Mouse (Mus musculus): ENCODE data around the gene Bcor. TPM values are rescaled to one million over a fixed set of nuclear protein-coding genes. Genes with fewer than 3 reads are reported as not detected.

The Bcor gene
- total RNA-seq (2014; rRNA removed) = 28.6 and 45.5 TPM in 2 replicates
- 11.7 and 12.9 TPM in 2 replicates for polyA plus RNA-seq (2015; fragmentation: Nextera tagmentation; extraction: Ambion mirVana)

GRCm38 (mm10) chrX:12159981-12160656, at the start of gene Bcor:
Gene Bcor (minus strand): TSS chrX:12160355.
- H3K9me3 ChIP-seq (ENCODE audit: low read length) = no peaks in the 10 kb centered on the region
- H3K4me3 ChIP-seq (ENCODE audit: low read depth, low read length) = peak within 1 kb of the TSS; percentile 44
- H3K4me2 ChIP-seq (ENCODE audit: low read depth, low read length, poor library complexity, severe bottlenecking) = peak within 1 kb of the TSS; percentile 66
- WGBS = 3% methylated on average over 35 of the region's 56 CpGs
- no peaks in the 10 kb centered on the region for H3K4me1 ChIP-seq (ENCODE audit: insufficient read depth, low read length)
- H3K27ac ChIP-seq (ENCODE audit: low read depth, low read length) = peak within 1 kb of the TSS; percentile 26; the same call in 1 of the 2 replicates
- H3K36me3 ChIP-seq (ENCODE audit: insufficient read depth, low read length) = no peaks in the 10 kb centered on the region
- H3K9ac ChIP-seq (replicated peaks; ENCODE audit: low read length, poor library complexity, severe bottlenecking) = peak within 1 kb of the TSS; percentile 62
- ATAC-seq (ENCODE audit: low FRiP score) = peak; percentile 38
- H3K27me3 ChIP-seq (ENCODE audit: insufficient read depth, low read length) = peaks cover 10% of the 10 kb centered on the region; the same call in 1 of the 2 replicates
- TF ChIP-seq CTCF (IDR thresholded peaks at IDR 0.05) = no peak
- DNase-seq (ENCODE audit: low spot score) = no peak

DNA sequence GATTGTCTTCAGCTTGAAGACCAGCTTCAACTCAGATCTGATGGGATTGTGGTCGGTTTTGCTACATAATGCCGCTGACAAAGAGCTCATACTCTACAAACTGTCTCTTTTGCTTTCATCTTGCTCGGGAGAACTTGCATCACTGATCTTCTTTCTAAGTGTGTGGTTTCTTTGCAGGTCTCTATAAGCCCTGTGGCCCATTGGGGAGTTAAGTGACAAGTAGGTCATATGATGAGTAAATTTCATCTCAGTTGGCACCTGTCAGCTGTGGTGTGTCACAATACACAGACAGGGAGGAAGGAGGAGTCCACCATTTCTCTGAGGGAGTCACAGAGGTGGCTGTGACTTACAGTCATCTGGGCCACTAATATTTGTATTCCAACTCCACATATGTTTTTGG, 42.8 kb upstream of the Bcor start:
- Histone ChIP-seq H3K27ac (ENCODE audit: low read depth, low read length) (no peak overlapping the region), H3K9me3 (ENCODE audit: low read length) (no peaks in the 10 kb centered on the region), H3K4me1 (ENCODE audit: insufficient read depth, low read length) (no peaks in the 10 kb centered on the region), H3K4me3 (ENCODE audit: low read depth, low read length) (no peak overlapping the region), H3K36me3 (ENCODE audit: insufficient read depth, low read length) (no peaks in the 10 kb centered on the region), H3K4me2 (ENCODE audit: low read depth, low read length, poor library complexity, severe bottlenecking) (no peak overlapping the region), H3K27me3 (ENCODE audit: insufficient read depth, low read length) (no peaks in the 10 kb centered on the region), H3K9ac (replicated peaks; ENCODE audit: low read length, poor library complexity, severe bottlenecking) (no peak overlapping the region)
- 83% methylated on average over 3 of the region's 3 CpGs for WGBS
- no peak for ATAC-seq (ENCODE audit: low FRiP score)
- no peak for TF ChIP-seq CTCF (IDR thresholded peaks at IDR 0.05)
- no peak for DNase-seq (ENCODE audit: low spot score)

- Histone ChIP-seq H3K27me3 (ENCODE audit: insufficient read depth, low read length) (no peaks in the 10 kb centered on the region), H3K9me3 (ENCODE audit: low read length) (no peaks in the 10 kb centered on the region), H3K4me3 (ENCODE audit: low read depth, low read length) (no peak overlapping the region), H3K27ac (ENCODE audit: low read depth, low read length) (no peak overlapping the region), H3K9ac (replicated peaks; ENCODE audit: low read length, poor library complexity, severe bottlenecking) (no peak overlapping the region), H3K4me1 (ENCODE audit: insufficient read depth, low read length) (no peaks in the 10 kb centered on the region), H3K36me3 (ENCODE audit: insufficient read depth, low read length) (no peaks in the 10 kb centered on the region), H3K4me2 (ENCODE audit: low read depth, low read length, poor library complexity, severe bottlenecking) (no peak overlapping the region)
- DNase-seq (ENCODE audit: low spot score) = no peak
- 92% methylated on average over 3 of the region's 3 CpGs for WGBS
- no peak for TF ChIP-seq CTCF (IDR thresholded peaks at IDR 0.05)
- no peak for ATAC-seq (ENCODE audit: low FRiP score)
These were observed 41.0 kb upstream of the Bcor start for GRCm38 (mm10) chrX:12201111-12201510.

- Histone ChIP-seq H3K27ac (ENCODE audit: low read depth, low read length) (no peak overlapping the region), H3K36me3 (ENCODE audit: insufficient read depth, low read length) (no peaks in the 10 kb centered on the region), H3K9ac (replicated peaks; ENCODE audit: low read length, poor library complexity, severe bottlenecking) (no peak overlapping the region), H3K4me1 (ENCODE audit: insufficient read depth, low read length) (no peaks in the 10 kb centered on the region), H3K9me3 (ENCODE audit: low read length) (no peaks in the 10 kb centered on the region), H3K4me3 (ENCODE audit: low read depth, low read length) (no peak overlapping the region), H3K27me3 (ENCODE audit: insufficient read depth, low read length) (no peaks in the 10 kb centered on the region), H3K4me2 (ENCODE audit: low read depth, low read length, poor library complexity, severe bottlenecking) (no peak overlapping the region)
- WGBS = 74% methylated on average over 11 of the region's 11 CpGs
- no peak for DNase-seq (ENCODE audit: low spot score)
- TF ChIP-seq CTCF (IDR thresholded peaks at IDR 0.05) = no peak
- no peak for ATAC-seq (ENCODE audit: low FRiP score)
These were observed 35.2 kb upstream of the Bcor start for GRCm38 (mm10) chrX:12195234-12195919.

DNA sequence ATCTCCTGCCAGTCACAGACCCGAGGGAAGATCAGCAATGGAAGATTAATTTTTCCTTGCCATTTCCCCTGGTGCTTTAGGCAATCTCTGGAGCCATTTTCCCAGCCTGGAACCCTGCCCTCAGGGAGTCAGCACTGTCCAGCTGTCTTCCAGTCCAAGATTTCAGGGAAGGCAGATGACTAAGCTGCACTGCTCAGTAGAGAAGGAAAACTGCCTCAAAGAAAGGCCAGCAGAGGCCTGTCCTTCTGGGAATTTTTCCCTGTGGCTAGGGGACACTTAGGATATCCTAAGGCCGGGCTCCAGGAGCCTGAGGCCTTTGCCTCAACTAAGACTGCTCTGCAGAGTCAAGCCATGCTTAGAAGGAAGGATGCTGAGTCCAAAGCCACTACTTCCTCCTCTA, 32.2 kb upstream of the Bcor start:
- 83% methylated on average over 2 of the region's 2 CpGs for WGBS
- Histone ChIP-seq H3K4me2 (ENCODE audit: low read depth, low read length, poor library complexity, severe bottlenecking) (no peak overlapping the region), H3K27me3 (ENCODE audit: insufficient read depth, low read length) (no peaks in the 10 kb centered on the region), H3K27ac (ENCODE audit: low read depth, low read length) (no peak overlapping the region), H3K4me3 (ENCODE audit: low read depth, low read length) (no peak overlapping the region), H3K9me3 (ENCODE audit: low read length) (no peaks in the 10 kb centered on the region), H3K9ac (replicated peaks; ENCODE audit: low read length, poor library complexity, severe bottlenecking) (no peak overlapping the region), H3K4me1 (ENCODE audit: insufficient read depth, low read length) (no peaks in the 10 kb centered on the region), H3K36me3 (ENCODE audit: insufficient read depth, low read length) (no peaks in the 10 kb centered on the region)
- ATAC-seq (ENCODE audit: low FRiP score) = no peak
- no peak for TF ChIP-seq CTCF (IDR thresholded peaks at IDR 0.05)
- DNase-seq (ENCODE audit: low spot score) = no peak

- no peak overlapping the region for H3K4me3 ChIP-seq (ENCODE audit: low read depth, low read length)
- no peaks in the 10 kb centered on the region for H3K36me3 ChIP-seq (ENCODE audit: insufficient read depth, low read length)
- H3K4me2 ChIP-seq (ENCODE audit: low read depth, low read length, poor library complexity, severe bottlenecking) = no peak overlapping the region
- WGBS = 80% methylated on average over 4 of the region's 4 CpGs
- DNase-seq (ENCODE audit: low spot score) = no peak
- no peaks in the 10 kb centered on the region for H3K9me3 ChIP-seq (ENCODE audit: low read length)
- no peak overlapping the region for H3K27ac ChIP-seq (ENCODE audit: low read depth, low read length)
- ATAC-seq (ENCODE audit: low FRiP score) = no peak
- no peak for TF ChIP-seq CTCF (IDR thresholded peaks at IDR 0.05)
- H3K4me1 ChIP-seq (ENCODE audit: insufficient read depth, low read length) = no peaks in the 10 kb centered on the region
- no peaks in the 10 kb centered on the region for H3K27me3 ChIP-seq (ENCODE audit: insufficient read depth, low read length)
- H3K9ac ChIP-seq (replicated peaks; ENCODE audit: low read length, poor library complexity, severe bottlenecking) = no peak overlapping the region
These were observed 29.4 kb upstream of the Bcor start for GRCm38 (mm10) chrX:12189511-12189910.
